Mouse (Mus musculus) left cerebral cortex, adult 18-20 months (tissue): ENCODE data around the gene Aim2. TPM values are rescaled to one million over a fixed set of nuclear protein-coding genes. Genes with fewer than 3 reads are reported as not detected.

Source experiments
- DNase-seq, 2 experiments: peaks; one replicate each; pipeline ENCODE4 v3.0.0; 2021 to 2022; ENCODE audit warnings: low spot score in 2 of 2, mixed read lengths in 1 of 2
- total RNA-seq, 2 experiments: library from RNA; stranded (reverse); gene quantifications; 2 replicates each; pipeline ENCODE4 v1.2.3; 2021

Gene Aim2
- total RNA-seq, 2 experiments from 2014 or later, result 1.4 to 3.0 TPM

DNA sequence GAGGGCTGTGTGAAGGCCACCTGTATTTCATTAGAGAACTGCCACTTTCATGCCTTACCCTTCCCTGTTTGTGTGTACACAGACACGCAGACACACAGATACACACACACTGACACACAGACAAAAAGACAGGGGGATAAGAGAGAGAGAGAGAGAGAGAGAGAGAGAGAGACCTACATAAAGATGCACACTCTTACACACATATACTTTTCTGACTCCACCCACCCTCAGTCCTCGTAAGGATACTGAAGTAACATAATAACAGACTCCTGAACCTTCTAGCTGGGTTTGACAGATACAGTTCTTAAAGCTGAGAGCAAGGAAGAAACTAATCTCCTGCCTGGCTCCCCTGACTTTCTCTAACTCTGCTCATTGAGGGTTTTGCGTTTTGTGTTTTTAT, 38.8 kb downstream of the Aim2 start:
- no peak for DNase-seq

DNA sequence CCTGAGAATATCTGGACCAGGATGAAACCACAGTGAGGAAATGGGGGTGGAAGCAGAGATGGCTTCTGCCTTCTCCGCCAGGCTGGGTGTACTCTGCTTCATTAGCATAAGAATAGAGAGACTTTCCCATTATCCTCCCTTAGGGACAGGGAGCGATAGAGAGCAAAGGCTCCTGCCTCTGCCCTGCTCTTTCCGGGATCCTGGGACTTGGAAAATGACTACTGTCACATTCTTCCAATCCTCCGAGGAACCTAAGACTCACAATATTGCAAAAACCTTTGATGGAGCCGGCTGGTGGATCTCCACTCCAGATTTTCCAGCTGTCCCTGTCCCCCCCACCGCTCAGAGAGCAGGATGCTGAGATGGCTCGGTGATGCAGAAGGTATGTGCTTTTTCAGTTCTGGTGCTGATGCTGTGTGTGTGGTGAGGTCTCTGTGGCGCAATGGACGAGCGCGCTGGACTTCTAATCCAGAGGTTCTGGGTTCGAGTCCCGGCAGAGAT, 39.3 kb downstream of the Aim2 start:
- peak; percentile 96 for DNase-seq

- DNase-seq, result no peak
These were observed 41.1 kb downstream of the Aim2 start for GRCm38 (mm10) chr1:173391754-173392153.

- peak; percentile 77 to 90 for DNase-seq
These were observed 47.8 kb downstream of the Aim2 start for GRCm38 (mm10) chr1:173398323-173398970.

DNA sequence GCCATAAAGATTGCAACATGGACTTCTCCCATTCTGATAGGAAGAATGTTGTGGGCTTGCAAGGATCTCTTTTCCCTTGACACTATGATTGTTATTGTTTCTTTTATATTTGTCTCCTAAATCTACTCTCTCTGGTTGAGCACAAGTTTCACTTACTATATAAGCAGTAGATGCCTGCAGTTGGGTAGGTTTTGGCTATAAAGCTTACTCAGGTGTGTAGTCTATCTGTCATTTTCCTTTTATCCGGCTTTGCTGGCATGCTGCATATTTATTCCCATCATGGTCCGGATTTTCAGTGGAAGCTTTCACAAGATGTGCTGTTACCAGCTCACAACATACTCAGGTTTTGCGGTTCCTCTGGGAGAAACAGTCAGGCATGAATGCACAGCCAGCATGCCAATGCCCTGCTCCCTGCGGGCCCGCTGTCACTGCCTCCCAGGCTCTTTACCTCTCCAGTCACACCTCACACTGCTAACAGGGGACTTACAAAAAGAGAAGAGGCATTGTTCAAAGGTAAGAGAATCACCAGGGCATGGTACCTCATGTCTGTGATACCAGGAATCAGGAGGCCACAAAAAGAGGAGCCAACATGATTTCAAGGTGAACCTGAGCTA, 54.1 kb downstream of the Aim2 start:
- DNase-seq, result no peak

GRCm38 (mm10) chr1:173409066-173409465, 58.4 kb downstream of the Aim2 start:
- no peak for DNase-seq

- DNase-seq, result no peak
These were observed 61.2 kb downstream of the Aim2 start for GRCm38 (mm10) chr1:173411863-173412262.

GRCm38 (mm10) chr1:173414631-173415030, 64.0 kb downstream of the Aim2 start:
- no peak for DNase-seq

DNA sequence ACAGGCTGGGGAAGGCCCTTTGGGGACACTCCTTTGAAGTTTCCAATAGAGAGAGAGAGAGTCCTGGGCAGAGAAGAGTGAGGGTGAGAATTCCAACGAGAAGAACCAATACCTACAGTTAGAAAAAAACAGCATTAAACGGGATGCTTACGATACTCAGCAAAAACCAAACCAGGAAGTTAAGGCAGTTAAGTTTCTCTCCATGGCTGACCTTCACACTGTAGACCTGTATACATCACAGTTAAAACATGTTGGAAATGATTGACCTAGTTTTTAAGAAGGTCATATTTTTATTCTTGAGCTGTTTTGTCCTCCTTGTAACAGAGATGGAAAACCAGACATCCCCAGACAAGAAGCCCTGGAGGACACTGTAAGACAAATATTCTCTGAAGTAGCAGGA, 67.8 kb downstream of the Aim2 start:
- DNase-seq, result no peak

DNA sequence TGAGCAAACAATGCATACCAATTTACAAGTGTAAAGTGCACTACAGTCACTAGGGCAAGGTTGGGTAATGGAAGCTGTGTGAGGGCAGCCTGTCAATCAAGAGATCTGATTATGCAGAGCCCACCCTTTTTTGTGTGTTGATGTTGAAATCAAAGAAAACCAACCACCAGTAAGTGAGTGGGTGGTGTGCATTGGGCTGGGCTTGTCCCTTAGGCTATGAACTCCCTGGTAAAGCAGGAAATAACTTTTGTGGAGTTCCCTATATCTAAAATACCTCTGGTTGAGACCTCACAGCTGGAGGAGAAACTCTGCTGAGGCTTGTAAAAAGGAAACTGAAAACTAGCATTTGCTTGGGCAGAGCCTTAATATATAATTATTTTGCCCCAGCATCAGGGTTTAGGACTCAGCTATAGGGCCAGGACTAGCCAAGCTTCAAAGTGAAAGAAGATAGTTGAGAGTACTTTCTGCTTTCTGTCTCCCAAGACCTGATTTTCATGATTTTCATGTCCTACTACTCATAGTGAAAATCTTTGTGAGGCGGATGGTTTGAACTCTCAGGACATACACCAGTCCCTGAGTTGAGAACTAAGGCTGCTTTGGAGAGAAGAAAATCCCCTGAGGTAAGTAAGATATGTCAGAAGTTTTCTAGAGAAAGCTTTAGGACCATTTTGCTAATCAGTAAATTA, 68.4 kb downstream of the Aim2 start:
- DNase-seq, result no peak

GRCm38 (mm10) chr1:173420374-173420773, 69.7 kb downstream of the Aim2 start:
- DNase-seq, result no peak

DNA sequence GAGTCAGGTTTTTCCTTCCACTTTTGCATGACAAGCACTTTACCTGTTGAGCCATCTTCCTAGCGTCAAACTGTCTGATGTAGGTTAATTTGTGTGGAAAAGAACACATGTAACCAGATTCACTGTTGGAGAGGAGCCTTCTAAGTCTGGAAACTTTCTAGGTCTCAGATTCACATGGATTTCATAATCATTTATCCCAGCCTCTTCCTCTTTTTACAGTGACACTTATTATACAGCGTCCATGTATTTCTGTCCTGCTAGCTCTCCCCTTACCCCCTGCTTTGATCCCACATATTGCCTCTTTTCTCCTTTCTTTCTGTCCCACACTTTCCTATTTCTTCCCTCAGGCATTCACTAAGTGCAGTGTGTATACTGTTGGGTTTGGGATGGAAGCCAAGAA, 75.7 kb downstream of the Aim2 start:
- no peak for DNase-seq

- DNase-seq, result no peak
These were observed 76.7 kb downstream of the Aim2 start for GRCm38 (mm10) chr1:173427385-173427784.

- DNase-seq, result no peak
These were observed 79.5 kb downstream of the Aim2 start for GRCm38 (mm10) chr1:173429995-173430699.

DNA sequence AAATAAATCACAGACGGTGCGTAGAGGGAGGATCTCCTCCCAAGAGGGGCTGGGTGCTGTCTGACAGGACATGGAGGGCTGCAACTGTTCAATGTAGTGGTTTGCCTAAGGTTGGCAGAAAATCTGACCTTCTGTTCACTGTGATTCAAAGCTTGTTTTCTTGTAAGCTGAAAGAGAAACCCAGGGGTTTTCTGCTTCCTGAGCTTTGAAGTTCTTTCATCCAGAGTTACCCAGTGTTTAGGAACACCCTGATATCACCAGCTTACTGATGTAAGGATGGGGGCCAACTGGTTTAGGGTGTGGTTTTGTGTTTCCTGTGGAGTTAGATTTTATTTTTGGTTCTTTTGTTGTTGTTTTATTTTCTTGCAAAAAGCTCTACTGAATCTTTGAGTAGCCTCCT, 81.7 kb downstream of the Aim2 start:
- no peak for DNase-seq

- DNase-seq, result no peak
These were observed 86.7 kb downstream of the Aim2 start for GRCm38 (mm10) chr1:173437161-173437953.

DNA sequence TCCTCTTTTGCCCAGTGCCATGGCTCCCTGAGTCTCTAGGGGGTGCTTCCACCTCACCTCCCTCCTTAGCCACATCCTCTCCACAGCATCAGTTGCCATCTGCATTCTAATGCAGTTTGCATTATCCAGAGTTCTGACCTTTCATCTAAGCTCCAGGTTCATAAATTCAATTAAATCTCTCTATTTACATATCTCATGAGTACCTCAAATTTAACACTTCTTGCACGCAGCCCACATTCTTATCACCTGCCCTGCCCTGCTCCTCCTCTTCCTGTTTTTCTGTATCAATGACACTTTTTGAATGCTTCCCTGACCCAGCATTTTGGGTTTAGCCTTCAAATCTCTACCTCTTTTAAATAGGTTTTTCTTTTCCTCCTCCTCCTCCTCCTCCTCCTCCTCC, 90.0 kb downstream of the Aim2 start:
- no peak for DNase-seq

GRCm38 (mm10) chr1:173441210-173441609, 90.5 kb downstream of the Aim2 start:
- no peak for DNase-seq

GRCm38 (mm10) chr1:173443061-173443460, 92.4 kb downstream of the Aim2 start:
- DNase-seq, result no peak

GRCm38 (mm10) chr1:173447067-173447466, 96.4 kb downstream of the Aim2 start:
- no peak for DNase-seq

DNA sequence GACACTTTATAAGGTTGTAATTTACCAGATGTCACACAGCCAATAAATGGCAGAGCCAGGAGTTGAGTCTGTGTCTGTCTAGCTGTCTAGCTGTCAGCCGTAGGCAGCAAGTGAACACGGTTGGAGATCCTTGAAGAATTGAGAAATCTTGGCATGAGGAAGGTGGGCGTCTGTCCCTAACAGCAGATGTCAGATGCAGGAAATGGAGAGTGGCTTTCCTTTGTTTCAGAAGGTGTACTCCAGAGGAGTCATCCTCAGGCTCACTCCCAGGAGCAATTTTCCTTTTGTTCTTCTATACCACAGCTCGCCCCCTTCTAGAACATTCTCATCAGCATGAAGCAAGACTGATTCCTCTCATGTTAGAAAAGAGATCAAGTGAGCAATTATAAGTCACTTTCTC, 99.9 kb downstream of the Aim2 start:
- DNase-seq, result peak; percentile 7 to 14
